Mouse (Mus musculus) megakaryocyte, embryonic 14.5 days (primary cell): ENCODE data around the gene Nfic. TPM values are rescaled to one million over a fixed set of nuclear protein-coding genes. Genes with fewer than 3 reads are reported as not detected.
A peak's percentile ranks its signal among the peaks of the same experiment; 100 is the strongest.

Experiments used
- H3K27me3 ChIP-seq: replicated peaks from 2 replicates; pipeline ENCODE3; 2012; ENCODE audit warnings: inconsistent platforms
- H3K36me3 ChIP-seq: replicated peaks from 2 replicates; pipeline ENCODE3; 2012; ENCODE audit warnings: low read length, inconsistent platforms, mixed read lengths
- H3K4me1 ChIP-seq: 2 replicates; pipeline ENCODE4 v1.6.1; 2012; ENCODE audit warnings: inconsistent platforms
- H3K4me3 ChIP-seq: replicated peaks from 2 replicates; pipeline ENCODE3; 2012; ENCODE audit warnings: moderate library complexity, mild to moderate bottlenecking, inconsistent platforms
- H3K9me3 ChIP-seq: 2 replicates; pipeline ENCODE4 v1.6.1; 2012; ENCODE audit warnings: inconsistent platforms
- FLI1 ChIP-seq: IDR thresholded peaks from 2 replicates; pipeline ENCODE4 v1.6.1; 2012; ENCODE audit warnings: low read length, inconsistent platforms, mixed read lengths
- GATA1 ChIP-seq: IDR thresholded peaks from 3 replicates; pipeline ENCODE4 v1.6.1; 2012; ENCODE audit warnings: mixed read lengths, low read length, inconsistent platforms, borderline replicate concordance
- polyA plus RNA-seq: library from polyadenylated mRNA; stranded (reverse); fragments of >175 nt; gene quantifications from 2 replicates; pipeline ENCODE4 v1.2.3, GENCODE M21; 2012; ENCODE audit warnings: low replicate concordance; ENCODE audit not compliant: insufficient read depth

Nfic gene
- polyA plus RNA-seq, 1 experiment: 184 TPM

GRCm38 (mm10) chr10:81389801-81390677 is 65.4 kb downstream of the Nfic start:
- peaks cover 4% of the 10 kb centered on the region for H3K27me3 ChIP-seq
- peaks cover 56% of the 10 kb centered on the region for H3K36me3 ChIP-seq
- no peaks in the 10 kb centered on the region for H3K9me3 ChIP-seq
- H3K4me1 ChIP-seq: peaks cover 79% of the 10 kb centered on the region
- TF ChIP-seq GATA1: no peak
- TF ChIP-seq FLI1: no peak
- H3K4me3 ChIP-seq: no peak overlapping the region

- H3K27me3 ChIP-seq: no peaks in the 10 kb centered on the region
- no peaks in the 10 kb centered on the region for H3K9me3 ChIP-seq
- no peak overlapping the region for H3K4me3 ChIP-seq
- TF ChIP-seq FLI1: no peak
- no peak for TF ChIP-seq GATA1
- H3K4me1 ChIP-seq: peaks cover 77% of the 10 kb centered on the region
- H3K36me3 ChIP-seq: peaks cover 56% of the 10 kb centered on the region
These were observed 66.1 kb downstream of the Nfic start for GRCm38 (mm10) chr10:81389373-81389772.

GRCm38 (mm10) chr10:81388505-81389055 is 66.9 kb downstream of the Nfic start, which contains the start of gene Gm48552:
Gene Gm48552 (plus strand): TSS chr10:81389005.
- Histone ChIP-seq H3K9me3 (no peaks in the 10 kb centered on the region), H3K27me3 (no peaks in the 10 kb centered on the region), H3K36me3 (peaks cover 56% of the 10 kb centered on the region), H3K4me3 (no peak within 1 kb of the TSS), H3K4me1 (peaks cover 69% of the 10 kb centered on the region)
- TF ChIP-seq GATA1 (no peak), FLI1 (no peak)

- no peak for TF ChIP-seq FLI1
- no peak for TF ChIP-seq GATA1
- Histone ChIP-seq H3K27me3 (no peaks in the 10 kb centered on the region), H3K4me3 (peak overlapping the region; percentile 33), H3K4me1 (peaks cover 67% of the 10 kb centered on the region), H3K36me3 (peaks cover 56% of the 10 kb centered on the region), H3K9me3 (no peaks in the 10 kb centered on the region)
These were observed 67.7 kb downstream of the Nfic start for GRCm38 (mm10) chr10:81387716-81388115.

- Histone ChIP-seq H3K27me3 (no peaks in the 10 kb centered on the region), H3K9me3 (no peaks in the 10 kb centered on the region), H3K4me1 (peaks cover 77% of the 10 kb centered on the region), H3K36me3 (peaks cover 47% of the 10 kb centered on the region), H3K4me3 (peak overlapping the region; percentile 91)
- TF ChIP-seq GATA1: no peak
- TF ChIP-seq FLI1: no peak
These were observed 69.7 kb downstream of the Nfic start for GRCm38 (mm10) chr10:81385603-81386306.

GRCm38 (mm10) chr10:81384605-81384982 is 70.8 kb downstream of the Nfic start:
- Histone ChIP-seq H3K4me1 (peaks cover 77% of the 10 kb centered on the region), H3K27me3 (no peaks in the 10 kb centered on the region), H3K9me3 (no peaks in the 10 kb centered on the region), H3K36me3 (peaks cover 41% of the 10 kb centered on the region), H3K4me3 (peak overlapping the region; percentile 91)
- TF ChIP-seq GATA1 (no peak), FLI1 (no peak)

- peaks cover 35% of the 10 kb centered on the region for H3K36me3 ChIP-seq
- no peaks in the 10 kb centered on the region for H3K9me3 ChIP-seq
- H3K27me3 ChIP-seq: no peaks in the 10 kb centered on the region
- peaks cover 79% of the 10 kb centered on the region for H3K4me1 ChIP-seq
- peak; percentile 91 for TF ChIP-seq FLI1
- no peak for TF ChIP-seq GATA1
- peak within 1 kb of the TSS; percentile 91 for H3K4me3 ChIP-seq
These were observed 71.4 kb downstream of the Nfic start, which contains the start of the genes Dohh and Gm48551 for GRCm38 (mm10) chr10:81383802-81384604. Gene Dohh (plus strand): TSS chr10:81384428. Gene Gm48551 (plus strand): TSS chr10:81384466.

GRCm38 (mm10) chr10:81382039-81382438 is 73.4 kb downstream of the Nfic start:
- Histone ChIP-seq H3K4me3 (peak overlapping the region; percentile 83), H3K4me1 (peaks cover 78% of the 10 kb centered on the region), H3K27me3 (no peaks in the 10 kb centered on the region), H3K9me3 (no peaks in the 10 kb centered on the region), H3K36me3 (peaks cover 18% of the 10 kb centered on the region)
- TF ChIP-seq GATA1 (peak; percentile 99), FLI1 (peak; percentile 82)

GRCm38 (mm10) chr10:81379809-81380378 is 75.5 kb downstream of the Nfic start:
- H3K36me3 ChIP-seq: peaks cover 20% of the 10 kb centered on the region
- H3K27me3 ChIP-seq: no peaks in the 10 kb centered on the region
- H3K4me3 ChIP-seq: peak overlapping the region; percentile 39
- H3K9me3 ChIP-seq: no peaks in the 10 kb centered on the region
- H3K4me1 ChIP-seq: peaks cover 78% of the 10 kb centered on the region
- TF ChIP-seq FLI1 (no peak), GATA1 (no peak)
